Mouse (Mus musculus): ENCODE data around the gene AI593442. TPM values are rescaled to one million over a fixed set of nuclear protein-coding genes. Genes with fewer than 3 reads are reported as not detected.

The AI593442 gene
- polyA plus RNA-seq, 1 experiment: 92.3 TPM

- H3K4me3 ChIP-seq (ENCODE audit: insufficient read depth, low read length): no peak overlapping the region
- no peak for TF ChIP-seq POLR2A (IDR thresholded peaks at IDR 0.05; ENCODE audit: extremely low read depth, insufficient read depth, low read length)
- no peak for TF ChIP-seq CTCF (IDR thresholded peaks at IDR 0.05; ENCODE audit: extremely low read depth, insufficient read depth, low read length)
- H3K27ac ChIP-seq (ENCODE audit: insufficient read depth, low read length): no peak overlapping the region
- no peaks in the 10 kb centered on the region for H3K4me1 ChIP-seq (ENCODE audit: control insufficient read depth, insufficient read depth, low read length)
Measured at GRCm38 (mm10) chr9:52661422-52661821, 18.2 kb downstream of the AI593442 start.

DNA sequence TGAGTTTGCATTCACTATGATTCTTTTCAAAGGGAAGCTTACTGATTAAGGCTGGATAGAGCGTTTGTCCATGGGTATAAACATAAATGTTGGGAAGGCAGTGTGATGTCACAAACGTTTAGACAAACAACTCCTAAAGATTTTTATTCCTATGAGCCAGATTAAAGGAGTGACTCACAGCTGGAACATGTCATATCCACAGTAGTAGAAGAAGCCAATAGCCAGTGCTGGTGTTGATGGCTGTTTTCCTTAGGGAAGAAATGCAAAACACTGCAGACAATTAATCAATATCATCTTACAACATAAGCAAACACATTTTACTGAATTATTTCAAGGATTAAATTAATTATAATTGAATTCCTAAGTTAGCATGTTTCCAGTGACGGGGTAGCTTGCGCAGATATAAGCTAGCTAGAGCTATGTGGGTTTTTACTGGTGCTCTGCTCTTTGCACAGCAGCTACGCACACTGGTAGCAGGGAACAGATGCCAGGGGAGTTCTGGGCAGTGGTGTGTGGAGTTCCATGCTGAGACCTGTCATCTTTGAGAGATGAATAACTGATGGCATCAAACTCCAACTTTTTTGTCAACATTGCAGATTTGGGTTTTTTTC, 29.1 kb downstream of the AI593442 start:
- TF ChIP-seq CTCF (IDR thresholded peaks at IDR 0.05; ENCODE audit: extremely low read depth, insufficient read depth, low read length): no peak
- TF ChIP-seq POLR2A (IDR thresholded peaks at IDR 0.05; ENCODE audit: extremely low read depth, insufficient read depth, low read length): no peak
- Histone ChIP-seq H3K4me3 (ENCODE audit: insufficient read depth, low read length) (no peak overlapping the region), H3K27ac (ENCODE audit: insufficient read depth, low read length) (no peak overlapping the region), H3K4me1 (ENCODE audit: control insufficient read depth, insufficient read depth, low read length) (no peaks in the 10 kb centered on the region)

GRCm38 (mm10) chr9:52645312-52645711, 34.3 kb downstream of the AI593442 start:
- H3K4me3 ChIP-seq (ENCODE audit: insufficient read depth, low read length): no peak overlapping the region
- no peaks in the 10 kb centered on the region for H3K4me1 ChIP-seq (ENCODE audit: control insufficient read depth, insufficient read depth, low read length)
- TF ChIP-seq POLR2A (IDR thresholded peaks at IDR 0.05; ENCODE audit: extremely low read depth, insufficient read depth, low read length) (no peak), CTCF (IDR thresholded peaks at IDR 0.05; ENCODE audit: extremely low read depth, insufficient read depth, low read length) (no peak)
- H3K27ac ChIP-seq (ENCODE audit: insufficient read depth, low read length): no peak overlapping the region

GRCm38 (mm10) chr9:52644626-52645025, 35.0 kb downstream of the AI593442 start:
- no peaks in the 10 kb centered on the region for H3K4me1 ChIP-seq (ENCODE audit: control insufficient read depth, insufficient read depth, low read length)
- H3K4me3 ChIP-seq (ENCODE audit: insufficient read depth, low read length): no peak overlapping the region
- TF ChIP-seq CTCF (IDR thresholded peaks at IDR 0.05; ENCODE audit: extremely low read depth, insufficient read depth, low read length): no peak
- no peak overlapping the region for H3K27ac ChIP-seq (ENCODE audit: insufficient read depth, low read length)

DNA sequence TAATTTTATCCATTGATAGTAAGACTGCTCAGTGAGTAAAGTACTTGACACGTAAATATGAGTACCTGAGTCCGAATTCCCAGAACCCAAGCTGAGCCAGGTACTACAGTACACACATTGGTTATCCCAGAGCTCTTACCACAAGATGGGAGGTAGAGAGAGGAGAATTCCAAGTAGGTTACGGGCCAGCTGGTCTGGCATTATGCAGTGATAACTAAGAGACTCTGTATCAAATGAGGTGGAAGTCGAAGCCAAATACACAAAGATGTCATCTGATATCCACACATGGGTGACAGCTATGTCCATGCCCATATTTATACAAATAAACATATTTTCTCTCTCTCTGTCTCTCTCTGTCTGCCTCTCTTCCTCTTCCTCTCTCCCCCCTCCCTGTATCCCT, 35.4 kb downstream of the AI593442 start:
- Histone ChIP-seq H3K27ac (ENCODE audit: insufficient read depth, low read length) (no peak overlapping the region), H3K4me1 (ENCODE audit: control insufficient read depth, insufficient read depth, low read length) (no peaks in the 10 kb centered on the region), H3K4me3 (ENCODE audit: insufficient read depth, low read length) (no peak overlapping the region)
- TF ChIP-seq POLR2A (IDR thresholded peaks at IDR 0.05; ENCODE audit: extremely low read depth, insufficient read depth, low read length) (no peak), CTCF (IDR thresholded peaks at IDR 0.05; ENCODE audit: extremely low read depth, insufficient read depth, low read length) (no peak)

- Histone ChIP-seq H3K4me3 (ENCODE audit: insufficient read depth, low read length) (no peak overlapping the region), H3K27ac (ENCODE audit: insufficient read depth, low read length) (no peak overlapping the region), H3K4me1 (ENCODE audit: control insufficient read depth, insufficient read depth, low read length) (no peaks in the 10 kb centered on the region)
- TF ChIP-seq CTCF (IDR thresholded peaks at IDR 0.05; ENCODE audit: extremely low read depth, insufficient read depth, low read length) (no peak), POLR2A (IDR thresholded peaks at IDR 0.05; ENCODE audit: extremely low read depth, insufficient read depth, low read length) (no peak)
Measured at GRCm38 (mm10) chr9:52635991-52636390, 43.6 kb downstream of the AI593442 start.

DNA sequence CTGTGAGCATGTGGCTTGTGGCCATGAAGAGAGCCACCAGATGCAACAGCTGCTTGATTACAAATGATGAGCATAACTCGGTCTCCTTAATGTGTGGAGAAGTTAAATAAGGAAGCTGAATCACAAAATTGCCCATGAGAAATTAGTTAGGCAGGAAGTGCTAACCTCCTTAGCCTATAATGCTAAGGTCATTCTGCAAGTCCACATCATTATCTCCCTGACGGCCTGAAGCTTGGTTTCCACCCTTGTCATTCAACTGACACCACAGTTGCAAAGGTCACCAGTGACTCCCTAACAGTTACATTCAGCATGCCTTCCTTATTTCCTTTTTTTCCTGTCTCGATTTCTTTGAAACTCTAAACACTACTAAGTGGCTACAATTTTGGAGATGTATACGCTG, 55.7 kb downstream of the AI593442 start:
- TF ChIP-seq CTCF (IDR thresholded peaks at IDR 0.05; ENCODE audit: extremely low read depth, insufficient read depth, low read length) (no peak), POLR2A (IDR thresholded peaks at IDR 0.05; ENCODE audit: extremely low read depth, insufficient read depth, low read length) (no peak)
- no peaks in the 10 kb centered on the region for H3K4me1 ChIP-seq (ENCODE audit: control insufficient read depth, insufficient read depth, low read length)

More for the DNA sequence above, 55.7 kb downstream of the AI593442 start:
- H3K4me3 ChIP-seq (ENCODE audit: insufficient read depth, low read length): no peak overlapping the region
- H3K27ac ChIP-seq (ENCODE audit: insufficient read depth, low read length): no peak overlapping the region
